Mouse (Mus musculus) splenic B cell, adult 2 months (primary cell): ENCODE measurements around the gene Asb10.
A peak's percentile ranks its signal among the peaks of the same experiment; 100 is the strongest.

Experiments used
- DNase-seq: peaks from one replicate; pipeline ENCODE4 v3.0.0-alpha.2; 2011; ENCODE audit warnings: low read depth, low spot score
- H3K27me3 ChIP-seq: 2 replicates; pipeline ENCODE4 v1.6.1; 2012; ENCODE audit warnings: mild to moderate bottlenecking, low read length, moderate library complexity, mixed read lengths; ENCODE audit not compliant: control insufficient read depth, poor library complexity, insufficient read depth, severe bottlenecking
- H3K36me3 ChIP-seq: 2 replicates; pipeline ENCODE4 v1.6.1; 2012; ENCODE audit warnings: mild to moderate bottlenecking, low read length, moderate library complexity, mixed read lengths; ENCODE audit not compliant: control insufficient read depth, poor library complexity, insufficient read depth, severe bottlenecking

Gene Asb10

DNA sequence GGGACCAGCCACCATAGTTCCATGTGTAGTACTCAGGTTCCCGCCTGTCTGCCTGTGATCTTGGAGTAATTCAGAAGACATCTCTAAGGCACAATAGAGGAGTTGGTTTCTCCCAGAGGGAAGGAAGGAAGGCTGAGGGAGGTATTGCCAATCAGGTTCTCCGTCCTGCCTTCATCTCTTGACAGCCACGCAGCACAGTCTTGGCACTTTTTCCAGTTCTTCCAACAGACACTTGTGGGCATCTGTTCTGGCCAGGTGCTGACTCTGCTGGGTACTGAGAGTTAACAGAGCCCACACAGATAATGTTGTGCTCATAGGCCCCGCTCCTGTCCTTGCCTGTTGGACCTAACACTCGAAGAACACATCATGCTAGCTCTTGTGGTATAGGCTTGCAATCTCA, 54.0 kb downstream of the Asb10 start:
- DNase-seq, result no peak
- Histone ChIP-seq H3K27me3 (no peaks in the 10 kb centered on the region), H3K36me3 (peaks cover 3% of the 10 kb centered on the region; the same call in 1 of the 2 replicates)

DNA sequence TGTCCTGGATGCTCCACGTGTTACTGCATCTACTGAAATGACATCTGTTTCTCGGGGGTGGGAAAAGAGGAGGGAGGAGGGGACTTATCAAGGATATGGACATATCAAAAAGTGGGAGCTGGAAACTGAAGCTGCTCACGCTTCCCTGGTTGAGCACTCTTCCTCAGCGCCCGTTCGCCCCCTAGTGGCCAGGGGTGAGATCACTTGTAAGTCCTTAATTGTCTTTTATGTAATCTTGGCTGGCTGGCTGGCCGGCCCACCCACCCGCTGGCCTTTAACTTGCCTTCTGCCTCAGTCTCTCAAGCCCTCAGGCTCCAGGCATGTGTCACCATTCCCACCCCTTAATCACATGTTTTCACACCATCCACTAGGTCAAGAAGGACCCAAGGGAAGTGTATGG, 54.7 kb downstream of the Asb10 start:
- peak; percentile 78 for DNase-seq
- H3K27me3 ChIP-seq, result no peaks in the 10 kb centered on the region
- peaks cover 3% of the 10 kb centered on the region; the same call in 1 of the 2 replicates for H3K36me3 ChIP-seq

DNA sequence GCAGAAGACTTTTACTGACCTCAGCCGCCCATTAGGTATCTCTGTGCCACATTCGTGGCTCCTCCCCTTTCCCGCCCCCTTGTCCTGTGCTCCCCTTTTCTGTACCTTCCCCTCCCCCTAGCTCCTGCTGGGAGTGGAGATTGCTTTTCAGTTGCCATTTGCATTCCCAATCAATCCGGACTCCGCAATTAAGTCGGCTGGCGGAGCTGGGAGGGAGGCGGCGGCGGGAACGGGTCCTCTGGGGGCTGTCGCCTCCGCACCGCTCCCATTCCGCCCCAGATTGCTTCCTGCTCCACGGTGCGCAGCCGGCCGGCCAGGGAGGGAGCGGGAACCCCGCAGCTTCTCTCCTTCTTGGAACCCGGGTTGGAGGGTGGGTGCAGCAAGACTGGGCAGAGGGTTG, 55.8 kb downstream of the Asb10 start:
- Histone ChIP-seq H3K27me3 (no peaks in the 10 kb centered on the region), H3K36me3 (peaks cover 10% of the 10 kb centered on the region)
- no peak for DNase-seq

DNA sequence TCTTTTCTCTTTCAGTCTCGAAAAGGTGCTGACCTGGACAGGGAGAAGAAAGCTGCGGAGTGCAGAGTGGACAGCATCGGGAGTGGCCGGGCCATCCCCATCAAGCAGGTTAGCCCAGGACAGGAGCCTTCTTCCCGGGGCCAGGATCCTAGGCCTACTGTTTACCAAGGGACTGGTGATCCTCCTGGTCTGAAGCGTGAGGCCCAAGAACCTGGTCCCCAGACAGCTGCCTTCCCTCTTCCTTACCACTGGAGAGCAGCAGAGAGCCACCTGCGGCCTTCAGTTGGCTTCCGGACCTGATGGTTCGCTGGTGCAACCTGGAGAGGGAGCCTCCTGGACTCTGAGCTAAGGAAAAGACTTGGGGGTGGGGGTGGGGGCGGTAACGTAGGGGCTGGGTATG, 57.5 kb downstream of the Asb10 start:
- peak; percentile 58 for DNase-seq
- no peaks in the 10 kb centered on the region for H3K27me3 ChIP-seq
- peaks cover 17% of the 10 kb centered on the region for H3K36me3 ChIP-seq
